Mouse (Mus musculus): ENCODE results near the gene Kpna1. TPM values are rescaled to one million over a fixed set of nuclear protein-coding genes. Genes with fewer than 3 reads are reported as not detected.
"Not testable (repeated sequence)": the region's sequence is repeated elsewhere in the genome, so short reads cannot be mapped to it uniquely, and the experiment has no call there.

The Kpna1 gene
- polyA plus RNA-seq, 1 experiment from 2014 or later, result 57.0 TPM

DNA sequence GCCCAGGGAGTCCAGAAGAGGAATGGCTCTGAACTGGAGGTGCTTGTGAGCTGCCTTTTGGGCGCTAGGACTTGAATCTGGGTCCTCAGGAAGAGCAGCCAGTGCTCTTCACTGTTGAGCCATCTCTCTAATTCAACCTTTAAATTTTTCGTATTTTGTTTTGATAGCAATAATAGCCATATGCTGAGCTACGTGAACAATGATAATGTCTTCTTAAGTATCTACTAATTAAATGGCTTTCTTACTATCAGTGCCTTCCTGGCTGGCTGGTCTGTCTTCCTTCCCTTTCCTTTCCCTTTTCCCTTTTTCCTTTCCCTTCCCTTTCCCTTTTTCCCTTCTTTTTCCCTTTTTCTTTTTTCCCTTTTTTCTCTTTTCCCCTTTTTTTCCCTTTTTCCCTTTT is 29.8 kb downstream of the Kpna1 start:
- no peak overlapping the region for H3K4me2 ChIP-seq (ENCODE audit: low read depth, severe bottlenecking)
- H3K9ac ChIP-seq (ENCODE audit: low read length), result no peak overlapping the region
- no peak for DNase-seq (ENCODE audit: low spot score)
- ATAC-seq (ENCODE audit: insufficient number of reproducible peaks, low FRiP score, low TSS enrichment, low read depth), result no peak
- H3K9me3 ChIP-seq (ENCODE audit: control insufficient read depth, low read length), result no peaks in the 10 kb centered on the region
- H3K4me3 ChIP-seq (ENCODE audit: low read depth, low read length), result no peak overlapping the region
- no peaks in the 10 kb centered on the region for H3K27me3 ChIP-seq (ENCODE audit: control insufficient read depth, insufficient read depth, low read length)
- H3K27ac ChIP-seq (replicated peaks; ENCODE audit: low read depth, low read length), result no peak overlapping the region
- WGBS, result 95% methylated on average over 3 of the region's 3 CpGs
- no peaks in the 10 kb centered on the region for H3K36me3 ChIP-seq (ENCODE audit: control insufficient read depth, insufficient read depth, low read length)
- no peaks in the 10 kb centered on the region for H3K4me1 ChIP-seq (ENCODE audit: control insufficient read depth, insufficient read depth, low read length)

DNA sequence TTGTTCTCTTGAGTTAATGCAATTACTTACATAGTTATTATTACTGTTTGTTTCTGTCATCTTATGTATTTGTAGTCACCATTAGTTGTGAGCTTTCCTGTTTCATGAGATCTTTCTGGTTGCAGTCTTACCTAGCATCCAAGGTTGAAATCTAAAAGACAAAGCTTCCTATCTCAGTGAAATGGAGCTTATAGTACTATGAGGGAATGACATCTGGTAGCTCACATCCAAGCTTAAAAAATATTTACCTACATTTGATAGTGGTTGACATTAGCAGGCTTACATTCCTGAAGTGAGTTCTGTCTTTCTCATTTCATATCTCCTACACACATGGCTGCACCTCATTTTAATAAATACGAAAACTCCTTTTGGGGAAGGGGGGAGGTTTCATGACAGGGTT is 37.8 kb downstream of the Kpna1 start:
- Histone ChIP-seq H3K36me3 (ENCODE audit: control insufficient read depth, insufficient read depth, low read length) (peaks cover under 1% of the 10 kb centered on the region; the same call in 1 of the 2 replicates), H3K27me3 (ENCODE audit: control insufficient read depth, insufficient read depth, low read length) (no peaks in the 10 kb centered on the region), H3K4me2 (ENCODE audit: low read depth, severe bottlenecking) (no peak overlapping the region), H3K27ac (replicated peaks; ENCODE audit: low read depth, low read length) (no peak overlapping the region), H3K4me1 (ENCODE audit: control insufficient read depth, insufficient read depth, low read length) (no peaks in the 10 kb centered on the region), H3K9me3 (ENCODE audit: control insufficient read depth, low read length) (no peaks in the 10 kb centered on the region), H3K9ac (ENCODE audit: low read length) (no peak overlapping the region), H3K4me3 (ENCODE audit: low read depth, low read length) (no peak overlapping the region)
- DNase-seq (ENCODE audit: low spot score) (no peak), ATAC-seq (ENCODE audit: insufficient number of reproducible peaks, low FRiP score, low TSS enrichment, low read depth) (no peak)
- whole genome bisulfite sequencing, result 95% methylated on average over 1 of the region's 1 CpGs

DNA sequence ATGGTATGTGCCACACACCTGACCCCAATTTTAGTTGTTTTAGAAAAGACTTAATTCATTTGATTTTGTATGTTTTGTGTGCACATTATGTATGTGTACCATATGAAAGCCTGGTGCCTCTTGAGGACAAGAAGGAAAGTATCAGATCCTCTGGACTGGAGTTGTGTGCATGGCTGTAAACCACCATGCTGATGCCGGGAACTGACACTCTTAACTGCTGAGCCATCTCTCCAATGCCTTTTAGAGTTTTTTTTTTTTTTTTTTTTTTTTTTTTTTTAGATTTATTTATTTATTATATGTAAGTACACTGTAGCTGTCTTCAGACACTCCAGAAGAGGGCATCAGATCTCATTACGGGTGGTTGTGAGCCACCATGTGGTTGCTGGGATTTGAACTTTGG is 49.6 kb downstream of the Kpna1 start:
- ATAC-seq (ENCODE audit: insufficient number of reproducible peaks, low FRiP score, low TSS enrichment, low read depth); H3K27me3 ChIP-seq (ENCODE audit: control insufficient read depth, insufficient read depth, low read length); H3K27ac ChIP-seq (replicated peaks; ENCODE audit: low read depth, low read length); H3K4me2 ChIP-seq (ENCODE audit: low read depth, severe bottlenecking); H3K36me3 ChIP-seq (ENCODE audit: control insufficient read depth, insufficient read depth, low read length); H3K4me3 ChIP-seq (ENCODE audit: low read depth, low read length); H3K9me3 ChIP-seq (ENCODE audit: control insufficient read depth, low read length); H3K9ac ChIP-seq (ENCODE audit: low read length); H3K4me1 ChIP-seq (ENCODE audit: control insufficient read depth, insufficient read depth, low read length); DNase-seq (ENCODE audit: low spot score): not testable (repeated sequence)
- 86% methylated on average over 1 of the region's 2 CpGs for WGBS

DNA sequence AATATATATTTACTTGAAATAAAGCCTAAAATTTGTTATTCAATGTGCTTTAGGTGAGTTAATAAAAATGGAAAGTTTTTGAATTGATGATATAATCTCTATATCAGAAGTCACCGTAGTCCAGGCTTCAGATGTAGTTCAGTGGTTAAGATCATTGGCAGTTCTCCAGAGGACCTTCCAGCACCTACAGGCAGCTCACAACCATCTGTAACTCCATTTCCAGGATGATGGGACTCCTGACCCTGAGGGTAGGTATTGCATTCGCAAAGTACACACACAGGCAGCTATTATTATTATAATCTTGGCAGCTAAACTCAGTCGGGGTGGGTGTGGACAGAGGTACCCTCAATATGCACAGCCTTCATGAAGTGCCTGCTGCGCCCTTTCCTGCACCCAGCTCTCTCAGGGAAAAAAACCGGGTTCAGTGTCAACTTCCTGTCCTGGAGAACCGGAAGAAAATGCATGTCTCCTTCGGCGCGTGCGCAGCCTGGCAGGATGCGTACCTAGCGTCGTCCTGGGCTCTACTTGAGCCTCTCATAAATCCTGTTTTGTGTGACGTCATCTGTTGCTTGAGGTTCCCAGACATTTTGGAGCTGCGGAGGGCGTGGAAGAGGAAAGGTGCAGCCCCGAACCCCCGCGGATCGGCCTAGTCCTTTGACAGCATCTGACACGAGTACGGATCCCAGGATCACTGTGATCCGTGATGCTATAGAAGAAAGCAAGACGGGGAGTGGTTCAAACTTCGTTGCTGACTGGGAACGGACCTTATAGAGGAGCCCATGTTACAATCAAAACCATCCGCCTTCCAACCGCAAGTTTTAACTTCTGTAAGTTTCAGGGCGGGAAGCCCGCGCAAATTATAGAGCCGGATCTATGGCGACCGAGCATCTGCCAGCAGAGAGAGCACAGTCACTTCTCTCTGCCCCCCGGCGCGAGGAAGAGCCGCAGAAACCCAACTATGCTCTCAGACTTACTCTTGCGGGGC is 62.4 kb downstream of the Kpna1 start, which contains the start of gene Wdr5b:
Wdr5b (plus strand) TSS at position 551 of the 985 bp plus-strand sequence.
- Histone ChIP-seq H3K4me2 (ENCODE audit: low read depth, severe bottlenecking) (peak within 1 kb of the TSS; percentile 70), H3K4me1 (ENCODE audit: control insufficient read depth, insufficient read depth, low read length) (peaks cover 6% of the 10 kb centered on the region; the same call in 1 of the 2 replicates), H3K9me3 (ENCODE audit: control insufficient read depth, low read length) (no peaks in the 10 kb centered on the region), H3K4me3 (ENCODE audit: low read depth, low read length) (peak within 1 kb of the TSS; percentile 56), H3K27me3 (ENCODE audit: control insufficient read depth, insufficient read depth, low read length) (no peaks in the 10 kb centered on the region), H3K9ac (ENCODE audit: low read length) (peak within 1 kb of the TSS; percentile 71), H3K36me3 (ENCODE audit: control insufficient read depth, insufficient read depth, low read length) (peaks cover 3% of the 10 kb centered on the region; the same call in 1 of the 2 replicates), H3K27ac (replicated peaks; ENCODE audit: low read depth, low read length) (no peak within 1 kb of the TSS)
- ATAC-seq (ENCODE audit: insufficient number of reproducible peaks, low FRiP score, low TSS enrichment, low read depth) (peak; percentile 94), DNase-seq (ENCODE audit: low spot score) (peak; percentile 87)
- WGBS, result 2% methylated on average over 39 of the region's 39 CpGs

DNA sequence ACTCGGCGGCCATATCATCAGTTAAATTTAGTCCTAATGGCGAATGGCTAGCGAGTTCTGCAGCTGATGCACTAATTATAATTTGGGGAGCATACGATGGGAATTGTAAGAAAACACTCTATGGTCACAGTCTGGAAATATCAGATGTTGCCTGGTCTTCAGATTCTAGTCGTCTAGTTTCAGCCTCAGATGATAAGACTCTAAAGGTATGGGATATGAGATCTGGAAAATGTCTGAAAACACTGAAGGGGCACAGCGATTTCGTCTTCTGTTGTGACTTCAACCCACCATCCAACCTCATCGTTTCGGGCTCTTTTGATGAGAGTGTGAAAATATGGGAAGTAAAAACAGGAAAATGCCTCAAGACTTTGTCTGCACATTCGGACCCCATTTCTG is 63.1 kb downstream of the Kpna1 start:
- Histone ChIP-seq H3K4me2 (ENCODE audit: low read depth, severe bottlenecking) (peak overlapping the region; percentile 70), H3K27ac (replicated peaks; ENCODE audit: low read depth, low read length) (no peak overlapping the region), H3K4me3 (ENCODE audit: low read depth, low read length) (peak overlapping the region; percentile 56), H3K9ac (ENCODE audit: low read length) (peak overlapping the region; percentile 71), H3K27me3 (ENCODE audit: control insufficient read depth, insufficient read depth, low read length) (no peaks in the 10 kb centered on the region), H3K36me3 (ENCODE audit: control insufficient read depth, insufficient read depth, low read length) (peaks cover 6% of the 10 kb centered on the region; the same call in 1 of the 2 replicates), H3K9me3 (ENCODE audit: control insufficient read depth, low read length) (no peaks in the 10 kb centered on the region), H3K4me1 (ENCODE audit: control insufficient read depth, insufficient read depth, low read length) (peaks cover 6% of the 10 kb centered on the region; the same call in 1 of the 2 replicates)
- ATAC-seq (ENCODE audit: insufficient number of reproducible peaks, low FRiP score, low TSS enrichment, low read depth), result no peak
- no peak for DNase-seq (ENCODE audit: low spot score)
- WGBS, result 29% methylated on average over 11 of the region's 11 CpGs

DNA sequence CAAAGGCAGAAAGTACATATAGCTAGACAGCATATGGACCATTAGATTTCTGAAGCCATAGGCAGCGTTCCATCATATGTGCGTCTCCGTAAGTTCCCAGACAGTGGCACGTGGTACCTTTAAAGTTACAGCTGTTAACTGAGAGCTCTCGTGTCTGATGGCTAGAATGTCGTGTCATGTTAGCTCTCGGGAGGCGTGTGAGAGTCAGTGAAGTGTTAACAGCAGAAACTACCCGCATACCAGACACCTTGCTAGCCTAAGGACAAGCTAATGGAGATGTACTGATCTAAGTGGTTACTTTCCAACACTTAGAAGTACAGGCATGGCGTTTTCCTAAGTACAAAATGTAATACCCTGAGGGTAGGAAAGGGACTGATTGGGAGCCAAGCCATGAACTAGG is 64.5 kb downstream of the Kpna1 start:
- H3K9me3 ChIP-seq (ENCODE audit: control insufficient read depth, low read length), result no peaks in the 10 kb centered on the region
- no peak overlapping the region for H3K4me3 ChIP-seq (ENCODE audit: low read depth, low read length)
- H3K4me2 ChIP-seq (ENCODE audit: low read depth, severe bottlenecking), result no peak overlapping the region
- no peak overlapping the region for H3K27ac ChIP-seq (replicated peaks; ENCODE audit: low read depth, low read length)
- H3K36me3 ChIP-seq (ENCODE audit: control insufficient read depth, insufficient read depth, low read length), result peaks cover 11% of the 10 kb centered on the region; the same call in 1 of the 2 replicates
- peaks cover 6% of the 10 kb centered on the region; the same call in 1 of the 2 replicates for H3K4me1 ChIP-seq (ENCODE audit: control insufficient read depth, insufficient read depth, low read length)
- DNase-seq (ENCODE audit: low spot score) (no peak), ATAC-seq (ENCODE audit: insufficient number of reproducible peaks, low FRiP score, low TSS enrichment, low read depth) (no peak)
- no peak overlapping the region for H3K9ac ChIP-seq (ENCODE audit: low read length)
- H3K27me3 ChIP-seq (ENCODE audit: control insufficient read depth, insufficient read depth, low read length), result no peaks in the 10 kb centered on the region
- WGBS, result 88% methylated on average over 10 of the region's 10 CpGs

DNA sequence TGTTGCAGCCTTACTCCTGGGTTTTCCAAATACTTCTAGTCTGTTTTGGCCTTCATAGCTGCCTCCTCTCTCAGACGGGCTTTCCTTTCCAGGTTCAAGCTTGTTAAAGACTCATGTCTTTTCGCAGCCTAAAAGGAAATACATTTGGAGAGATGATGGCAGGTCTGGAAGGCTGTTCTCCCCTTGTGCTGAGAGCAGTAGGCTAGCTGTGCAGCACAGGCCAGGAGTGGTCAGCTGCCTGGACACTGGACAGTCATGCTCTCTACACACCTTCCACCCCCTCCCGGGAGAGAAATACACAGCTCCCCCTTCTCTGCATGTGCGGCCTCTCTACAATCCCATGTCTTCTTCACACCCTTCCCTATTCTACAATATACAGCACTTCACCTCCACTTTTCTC is 65.4 kb downstream of the Kpna1 start:
- H3K36me3 ChIP-seq (ENCODE audit: control insufficient read depth, insufficient read depth, low read length), result peaks cover 18% of the 10 kb centered on the region
- peaks cover 6% of the 10 kb centered on the region; the same call in 1 of the 2 replicates for H3K4me1 ChIP-seq (ENCODE audit: control insufficient read depth, insufficient read depth, low read length)
- WGBS, result 86% methylated on average over 4 of the region's 4 CpGs
- no peaks in the 10 kb centered on the region for H3K27me3 ChIP-seq (ENCODE audit: control insufficient read depth, insufficient read depth, low read length)
- no peak overlapping the region for H3K9ac ChIP-seq (ENCODE audit: low read length)
- no peak overlapping the region for H3K27ac ChIP-seq (replicated peaks; ENCODE audit: low read depth, low read length)
- DNase-seq (ENCODE audit: low spot score) (no peak), ATAC-seq (ENCODE audit: insufficient number of reproducible peaks, low FRiP score, low TSS enrichment, low read depth) (no peak)
- no peaks in the 10 kb centered on the region for H3K9me3 ChIP-seq (ENCODE audit: control insufficient read depth, low read length)
- no peak overlapping the region for H3K4me2 ChIP-seq (ENCODE audit: low read depth, severe bottlenecking)
- no peak overlapping the region for H3K4me3 ChIP-seq (ENCODE audit: low read depth, low read length)

DNA sequence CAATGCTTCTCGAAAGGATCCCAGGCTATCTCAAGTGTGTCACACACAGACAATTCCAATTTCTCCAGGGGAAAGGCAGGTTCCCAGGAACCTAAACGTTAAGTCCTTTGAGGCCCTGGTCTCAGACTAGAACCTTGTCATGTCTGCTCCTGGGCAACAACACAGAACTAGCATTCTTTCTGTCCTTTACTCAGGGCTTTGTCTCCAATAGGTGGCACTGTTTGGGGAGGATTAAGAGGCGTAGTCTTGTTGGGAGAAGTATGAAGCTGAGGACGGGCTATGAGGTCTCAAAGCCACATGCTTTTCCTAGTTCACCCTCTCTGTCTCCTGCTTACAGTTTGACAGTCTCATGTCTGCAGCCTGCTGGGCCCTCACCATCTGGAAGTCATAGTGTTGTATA is 69.0 kb downstream of the Kpna1 start:
- Histone ChIP-seq H3K4me2 (ENCODE audit: low read depth, severe bottlenecking) (no peak overlapping the region), H3K36me3 (ENCODE audit: control insufficient read depth, insufficient read depth, low read length) (peaks cover 34% of the 10 kb centered on the region), H3K4me1 (ENCODE audit: control insufficient read depth, insufficient read depth, low read length) (no peaks in the 10 kb centered on the region), H3K9me3 (ENCODE audit: control insufficient read depth, low read length) (no peaks in the 10 kb centered on the region), H3K27me3 (ENCODE audit: control insufficient read depth, insufficient read depth, low read length) (no peaks in the 10 kb centered on the region), H3K27ac (replicated peaks; ENCODE audit: low read depth, low read length) (no peak overlapping the region), H3K4me3 (ENCODE audit: low read depth, low read length) (no peak overlapping the region), H3K9ac (ENCODE audit: low read length) (no peak overlapping the region)
- no peak for ATAC-seq (ENCODE audit: insufficient number of reproducible peaks, low FRiP score, low TSS enrichment, low read depth)
- WGBS, result 88% methylated on average over 4 of the region's 4 CpGs
- no peak for DNase-seq (ENCODE audit: low spot score)

Data from limb, embryonic 11.5 days (tissue).